Mouse (Mus musculus) gastrocnemius, postnatal 25 days (tissue): ENCODE results near the gene Ccdc12. TPM values are rescaled to one million over a fixed set of nuclear protein-coding genes. Genes with fewer than 3 reads are reported as not detected.
A peak's percentile ranks its signal among the peaks of the same experiment; 100 is the strongest.
"Not testable (repeated sequence)": the region's sequence is repeated elsewhere in the genome, so short reads cannot be mapped to it uniquely, and the experiment has no call there.

Experiments used
- DNase-seq: peaks from one replicate; pipeline ENCODE4 v3.0.0; 2022
- total RNA-seq, 2 experiments: library from RNA; stranded (reverse); gene quantifications; 1 replicate in 1 of 2; 2 replicates in 1 of 2; pipeline ENCODE4 v1.2.3; 2021

Ccdc12 gene
- total RNA-seq, 2 experiments from 2014 or later: 46.9 to 47.1 TPM

DNA sequence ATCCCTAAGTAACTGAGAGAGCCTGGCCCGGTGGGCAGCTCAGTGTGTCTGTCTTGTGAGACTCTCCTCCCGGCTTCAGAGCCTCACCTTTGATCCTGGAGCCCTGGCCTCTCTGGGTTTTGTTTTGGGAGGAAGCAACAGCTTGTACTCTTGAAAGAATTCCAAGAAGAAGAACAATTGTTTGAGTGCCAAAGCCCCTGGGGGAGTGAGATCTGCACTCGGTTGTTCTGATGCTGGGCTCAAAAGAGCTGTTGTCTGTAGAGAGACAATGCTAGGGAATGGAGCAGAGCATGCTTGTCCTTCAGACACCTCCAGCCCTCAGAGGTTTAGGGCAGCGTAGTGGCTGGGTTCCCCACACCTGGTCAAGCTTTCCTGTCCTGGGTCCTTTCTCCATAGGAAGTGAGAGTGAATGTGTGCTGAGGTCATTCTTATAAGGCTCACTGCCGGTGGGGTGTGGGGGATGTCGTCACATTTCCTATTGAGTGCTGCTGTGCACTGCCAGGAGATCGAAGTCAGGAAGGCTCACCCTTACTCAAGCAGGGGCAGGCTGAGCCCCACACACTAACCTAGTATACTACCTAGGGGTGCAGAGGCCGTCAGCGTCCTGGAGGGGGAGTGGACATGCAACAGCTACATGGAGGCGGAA is 16.9 kb downstream of the Ccdc12 start:
- no peak for DNase-seq

DNA sequence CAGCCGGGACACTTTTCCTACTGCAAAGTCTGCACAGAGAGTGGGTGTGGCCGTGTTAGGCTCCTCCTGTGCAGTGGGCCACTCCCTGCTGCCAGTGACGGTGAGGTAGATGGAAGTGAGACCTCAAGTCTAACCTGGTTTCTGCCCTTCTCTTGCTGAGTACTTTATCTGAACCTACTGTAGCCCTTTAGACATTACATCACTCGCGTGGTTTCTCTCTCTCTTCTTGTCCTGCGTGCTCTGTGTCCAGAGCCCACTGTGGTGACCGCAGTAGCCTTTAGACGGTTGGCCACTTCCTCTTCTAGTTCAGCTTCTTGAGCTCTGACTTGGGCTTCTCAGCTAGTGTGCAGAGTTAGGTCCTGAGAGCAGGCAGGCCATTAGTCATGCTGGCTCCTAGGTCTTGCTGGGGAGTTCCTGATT is 20.2 kb downstream of the Ccdc12 start:
- DNase-seq: no peak

DNA sequence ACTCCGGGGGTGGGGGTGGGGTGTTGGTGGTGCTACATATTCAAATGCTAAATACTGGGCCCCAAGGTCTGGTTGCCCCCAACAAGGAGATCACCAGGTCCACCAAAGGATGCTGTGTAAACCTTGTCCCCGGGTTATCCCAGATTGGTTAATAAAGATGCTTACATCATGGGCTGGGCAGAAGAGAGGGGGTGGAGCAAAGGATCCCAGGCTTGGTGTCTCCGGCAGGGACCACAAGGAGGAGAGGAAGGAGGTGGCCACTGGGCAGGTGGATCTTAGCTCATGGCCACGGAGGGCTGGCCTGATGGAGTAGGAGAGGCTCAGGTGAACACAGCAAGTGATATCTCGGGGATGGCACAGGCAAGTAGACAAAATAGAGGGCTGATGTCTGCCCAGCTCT is 22.6 kb downstream of the Ccdc12 start:
- no peak for DNase-seq

DNA sequence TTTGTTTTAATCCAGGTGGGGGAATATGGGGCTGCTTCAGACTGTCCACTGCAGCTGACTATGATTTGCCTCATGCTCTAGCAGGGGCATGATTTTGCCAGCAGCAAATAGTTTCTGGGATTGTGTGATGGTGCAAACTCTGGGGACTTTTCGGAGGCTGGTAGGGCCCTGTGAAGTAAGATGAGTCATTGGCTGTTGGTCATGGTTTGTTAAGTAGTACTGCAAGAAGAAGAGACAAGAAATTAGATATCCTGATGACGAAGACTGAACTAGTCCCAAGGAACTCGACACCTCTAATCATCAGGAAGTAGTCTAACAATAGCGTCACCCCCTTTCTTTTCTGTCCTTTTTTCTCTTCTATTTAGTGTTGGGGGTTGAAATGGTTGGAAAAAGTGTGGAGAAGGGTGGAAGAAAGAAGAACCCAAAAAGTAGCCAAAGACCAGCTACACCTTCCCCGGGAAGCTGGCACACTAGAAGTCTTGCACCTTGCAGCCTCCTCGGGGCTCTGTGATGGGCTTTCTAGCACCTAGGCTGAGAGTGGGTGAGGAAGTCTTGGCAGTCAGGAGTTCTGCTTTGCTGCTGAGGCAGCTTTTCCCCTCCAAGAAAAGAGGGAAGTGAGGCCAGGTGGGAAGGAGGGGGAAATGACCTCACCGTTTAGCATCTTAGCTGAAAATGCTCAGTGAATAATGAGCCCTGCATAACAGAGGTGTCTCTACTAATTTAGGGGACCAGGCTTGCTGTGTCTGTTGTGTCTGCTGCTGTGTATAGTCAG is 24.6 kb downstream of the Ccdc12 start:
- DNase-seq: no peak

DNA sequence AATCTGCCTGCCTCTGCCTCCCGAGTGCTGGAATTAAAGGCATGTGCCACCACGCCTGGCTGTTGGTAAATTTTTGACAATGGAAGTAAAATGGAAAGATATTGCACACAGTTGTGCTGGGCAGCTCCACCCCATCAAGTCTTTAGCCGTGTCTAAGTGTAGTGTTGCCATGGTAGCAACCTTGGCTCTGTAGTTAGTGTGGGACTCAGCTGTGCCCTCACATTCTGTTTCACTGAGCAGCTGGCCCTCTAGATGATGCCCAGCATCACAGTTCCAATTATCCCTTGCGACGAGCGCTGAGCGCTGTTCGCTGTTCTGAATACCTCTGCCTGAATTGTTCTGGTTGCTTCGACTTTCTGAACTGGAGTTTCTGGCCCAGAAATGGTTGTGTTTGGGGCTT is 25.5 kb downstream of the Ccdc12 start:
- no peak for DNase-seq

DNA sequence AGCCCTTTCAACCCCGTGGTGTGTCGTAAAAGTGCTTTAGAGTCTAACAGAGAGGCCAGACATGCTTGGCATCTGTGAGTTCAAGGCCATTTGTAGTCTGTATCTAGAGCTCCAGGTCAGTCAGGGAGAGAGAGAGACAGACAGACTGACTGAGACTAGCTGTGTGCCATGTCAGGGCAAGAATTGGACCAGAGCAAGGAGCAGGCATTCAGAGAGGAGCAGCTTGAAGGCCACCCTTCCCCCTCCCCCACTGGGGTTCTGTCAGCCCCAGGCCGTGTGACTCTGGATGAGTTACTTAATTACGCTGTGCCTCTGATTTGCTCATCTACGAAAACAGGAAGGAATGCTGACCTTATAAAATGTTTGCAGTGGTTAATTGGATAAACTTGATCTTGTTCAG is 26.0 kb downstream of the Ccdc12 start:
- DNase-seq: no peak

DNA sequence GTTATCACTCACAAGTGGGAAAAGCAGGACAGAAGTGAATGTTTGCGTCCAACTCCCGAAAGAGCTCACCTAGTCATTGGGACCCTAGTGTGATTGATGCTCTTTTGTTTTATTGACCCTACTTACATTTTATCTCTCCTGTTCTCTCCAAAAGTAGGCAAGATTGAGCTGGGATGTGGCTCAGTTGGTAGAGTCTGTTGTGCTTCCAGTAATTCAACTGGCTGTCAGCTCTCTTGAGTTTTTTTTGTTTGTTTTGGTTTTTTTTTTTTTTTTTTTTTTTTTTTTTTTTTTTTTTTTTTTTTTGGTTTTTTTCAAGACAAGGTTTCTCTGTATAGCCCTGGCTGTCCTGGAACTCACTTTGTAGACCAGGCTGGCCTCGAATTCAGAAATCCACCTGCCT is 26.4 kb downstream of the Ccdc12 start:
- not testable (repeated sequence) for DNase-seq

DNA sequence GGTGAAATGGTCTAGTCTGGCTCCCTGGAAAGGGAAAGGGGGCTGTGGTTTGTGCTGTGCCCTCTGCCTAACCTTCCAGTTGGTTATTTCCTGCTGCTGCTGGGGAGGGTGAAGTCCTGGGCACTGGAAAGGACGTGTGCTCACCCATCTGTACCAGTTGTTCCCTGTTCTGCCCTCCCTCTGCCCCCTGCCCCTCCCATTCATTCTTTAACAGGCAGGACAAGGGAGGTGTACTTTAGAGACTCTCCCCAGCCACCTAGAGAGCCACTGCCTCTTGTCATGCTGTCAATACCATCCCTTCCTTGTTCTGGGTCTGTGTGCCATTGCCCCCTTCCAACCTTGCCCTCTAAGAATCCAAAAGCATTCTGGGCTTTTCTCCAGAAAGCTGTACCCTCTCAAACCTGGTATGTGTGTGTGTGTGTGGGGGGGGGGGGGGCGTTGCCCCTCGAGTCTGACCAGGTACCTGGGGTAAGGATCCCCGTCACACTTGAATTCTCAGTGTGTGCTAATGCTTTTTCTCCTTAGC is 27.3 kb downstream of the Ccdc12 start:
- DNase-seq: no peak

DNA sequence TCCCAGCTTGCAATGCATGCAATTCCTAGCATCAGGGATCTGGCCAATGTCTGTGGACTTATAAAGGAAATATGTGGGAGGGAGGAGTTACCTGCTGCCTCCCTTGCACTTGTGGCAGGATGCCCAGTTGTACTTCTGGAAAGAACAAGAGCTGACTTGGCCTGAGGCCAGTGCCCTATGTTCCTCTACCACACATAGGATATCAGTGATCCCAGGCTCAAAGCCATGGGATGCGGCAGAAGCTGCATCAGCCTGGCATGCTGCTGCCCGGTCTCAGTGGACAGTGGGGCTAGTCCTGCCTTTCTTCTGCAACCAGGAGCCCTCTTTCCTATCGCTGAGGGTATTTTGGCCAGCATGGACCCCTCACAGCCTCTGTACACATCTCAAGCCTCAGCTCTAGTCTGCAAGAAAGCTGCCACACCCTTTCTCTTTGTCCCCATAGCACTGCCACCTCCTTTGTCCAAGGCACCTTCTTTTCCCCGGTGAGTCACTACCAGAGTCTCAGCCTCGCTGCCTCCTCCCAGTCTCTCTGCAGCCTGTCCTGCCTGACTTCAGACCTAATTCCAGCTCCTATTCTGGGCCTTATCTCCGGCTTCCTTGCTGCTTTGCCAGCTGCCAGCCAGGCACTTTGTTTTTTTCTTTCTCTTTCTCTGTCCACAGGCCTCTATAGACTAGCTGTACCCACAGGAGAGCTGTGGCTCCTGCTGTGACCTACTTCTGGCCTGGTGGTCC is 28.0 kb downstream of the Ccdc12 start:
- DNase-seq: no peak

DNA sequence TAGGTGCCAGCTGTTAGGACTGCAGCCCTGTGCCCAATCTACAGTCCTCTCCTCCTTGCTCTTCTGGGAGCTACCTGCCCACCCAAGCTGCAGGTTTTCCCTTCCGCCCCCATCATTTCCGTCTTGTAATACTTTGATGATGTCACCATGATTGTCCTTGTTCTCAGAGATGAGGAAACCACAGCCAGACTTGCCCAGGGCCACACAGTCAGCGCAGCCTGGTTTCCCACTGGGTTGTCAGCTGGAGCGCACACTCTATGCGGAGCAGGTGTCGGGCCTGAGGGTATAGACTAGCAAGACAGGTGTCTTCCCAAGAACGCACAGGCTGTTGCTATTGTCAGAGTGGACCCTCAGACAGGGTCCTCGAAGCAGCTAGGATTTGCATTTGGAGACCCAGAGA is 28.9 kb downstream of the Ccdc12 start:
- no peak for DNase-seq

DNA sequence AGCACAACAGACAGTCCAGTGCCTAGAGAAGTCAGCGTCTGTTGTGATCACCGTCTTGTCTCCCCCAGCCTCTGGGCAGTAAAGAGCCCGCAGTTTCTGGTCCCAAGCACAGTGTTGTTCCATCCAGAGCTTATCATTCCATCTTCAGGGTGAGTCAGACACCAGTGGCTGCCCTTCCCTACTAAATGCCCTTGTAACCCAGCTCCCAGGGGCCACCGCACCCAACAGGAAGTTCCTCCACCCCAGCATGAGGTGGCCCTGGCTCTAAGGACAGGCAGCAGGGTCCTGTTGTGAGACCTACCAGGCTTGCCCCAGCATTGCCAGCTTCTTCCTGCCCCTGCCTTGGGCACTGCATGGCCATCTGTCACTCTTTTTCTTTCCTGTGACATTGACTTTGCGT is 29.3 kb downstream of the Ccdc12 start:
- DNase-seq: no peak

DNA sequence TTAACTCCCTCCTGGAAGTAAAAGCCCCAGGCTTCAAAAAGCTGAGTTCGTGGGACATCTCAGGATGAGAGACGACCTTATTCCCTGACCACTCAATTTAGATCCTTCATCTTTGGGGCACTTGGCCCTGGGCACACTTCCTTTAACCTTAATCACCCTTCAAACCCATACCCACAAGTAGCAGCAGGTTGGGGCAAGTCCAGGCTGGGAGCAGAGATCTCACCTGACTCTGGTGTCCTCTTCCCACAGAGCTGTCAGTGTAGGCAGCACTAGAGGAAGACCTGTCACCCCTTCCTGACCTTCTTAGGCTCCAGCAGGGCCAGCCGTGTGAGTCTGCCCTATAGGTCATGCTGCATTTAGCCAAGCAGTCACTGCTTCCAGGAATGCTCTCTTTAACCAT is 30.2 kb downstream of the Ccdc12 start:
- DNase-seq: no peak

DNA sequence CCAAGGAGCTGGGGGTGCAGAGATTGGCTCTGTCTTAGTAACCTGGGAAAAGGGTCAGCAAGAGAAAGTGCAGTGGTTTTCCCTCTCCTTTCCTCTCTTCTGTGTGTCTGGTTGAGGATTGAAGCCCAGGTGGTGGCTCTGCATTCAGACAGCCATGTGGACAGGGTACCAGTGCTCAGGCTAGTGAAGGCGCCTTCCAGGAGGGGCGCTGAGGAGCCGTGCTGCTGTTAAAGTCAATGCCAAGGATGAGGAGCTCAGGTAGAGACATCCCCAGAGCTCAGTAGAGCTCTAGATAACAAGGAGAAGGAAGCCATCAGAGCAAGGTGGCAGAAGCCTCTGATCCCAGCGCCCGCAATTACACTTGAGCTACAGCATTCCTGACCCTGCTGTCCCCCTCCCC is 30.8 kb downstream of the Ccdc12 start:
- no peak for DNase-seq

DNA sequence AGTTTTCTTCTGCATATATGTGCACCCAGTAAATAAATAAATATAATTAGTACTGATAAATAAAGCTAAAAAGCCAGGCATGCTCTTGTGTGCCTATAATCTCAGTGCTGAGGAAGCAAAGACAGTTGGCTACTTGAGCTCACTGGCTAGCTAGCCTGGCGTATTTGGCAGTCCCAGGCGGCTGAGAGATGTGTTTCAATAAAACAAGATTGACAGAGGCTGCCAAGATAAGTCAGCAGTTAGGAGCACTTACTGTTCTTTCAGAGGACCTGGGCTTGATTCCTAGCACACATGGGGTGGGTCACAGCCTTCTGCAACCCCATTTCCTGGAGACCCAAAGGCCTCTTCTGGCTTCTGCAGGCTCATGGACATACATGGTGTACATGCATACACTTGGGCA is 31.5 kb downstream of the Ccdc12 start:
- peak; percentile 73 for DNase-seq

DNA sequence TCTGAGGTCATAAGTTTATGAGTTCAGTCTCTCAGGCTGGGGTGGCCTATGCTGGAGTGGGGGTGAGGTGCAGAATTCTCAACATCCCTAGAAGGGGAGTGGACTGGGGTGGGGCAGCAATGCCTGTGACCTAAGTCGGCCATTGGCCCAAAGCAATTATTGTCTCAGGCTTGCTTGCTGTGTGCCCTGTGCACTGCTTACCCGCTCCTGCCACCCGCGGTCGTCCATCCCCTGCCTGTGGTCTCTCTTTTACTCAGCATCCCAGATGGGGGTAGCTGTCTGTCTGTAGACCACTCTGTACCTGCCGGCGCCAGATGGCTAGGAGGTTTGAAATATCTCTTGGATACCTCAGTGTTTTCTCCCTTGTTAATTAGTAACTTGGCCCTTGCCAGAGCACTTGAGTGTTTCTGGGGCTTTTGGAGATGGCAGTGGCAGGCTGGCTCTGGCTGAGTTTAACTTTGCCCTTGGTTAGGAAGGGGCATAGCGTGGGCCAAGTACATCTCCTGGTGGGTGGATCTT is 33.0 kb downstream of the Ccdc12 start:
- no peak for DNase-seq

DNA sequence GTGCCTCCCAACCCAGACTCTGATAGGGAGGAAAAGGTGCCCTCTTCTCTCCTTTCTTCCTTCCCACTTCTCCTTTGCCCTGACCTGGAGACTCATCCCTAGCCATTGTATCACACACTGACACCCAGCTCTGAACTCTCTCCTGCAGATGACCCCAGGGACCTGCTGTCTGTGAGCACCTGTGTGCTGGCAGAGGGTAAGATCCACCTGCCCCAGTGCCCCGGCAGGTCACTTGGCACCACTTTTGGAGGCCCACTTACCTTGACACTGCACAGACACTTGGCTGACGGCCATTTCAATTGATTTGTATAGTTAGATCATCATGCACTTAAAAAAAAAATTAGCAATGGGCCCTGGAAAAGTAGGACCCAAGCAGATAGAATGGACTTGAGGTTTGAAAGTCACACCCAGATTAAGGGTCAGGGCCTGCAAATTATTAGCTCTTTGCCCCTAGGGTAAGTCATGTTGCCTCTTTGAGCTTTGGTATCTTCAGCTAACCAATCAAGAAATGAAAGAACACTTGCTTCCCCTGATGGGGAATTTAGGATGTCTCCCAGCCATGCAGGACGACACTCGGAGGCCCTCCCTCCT is 39.0 kb downstream of the Ccdc12 start:
- no peak for DNase-seq

DNA sequence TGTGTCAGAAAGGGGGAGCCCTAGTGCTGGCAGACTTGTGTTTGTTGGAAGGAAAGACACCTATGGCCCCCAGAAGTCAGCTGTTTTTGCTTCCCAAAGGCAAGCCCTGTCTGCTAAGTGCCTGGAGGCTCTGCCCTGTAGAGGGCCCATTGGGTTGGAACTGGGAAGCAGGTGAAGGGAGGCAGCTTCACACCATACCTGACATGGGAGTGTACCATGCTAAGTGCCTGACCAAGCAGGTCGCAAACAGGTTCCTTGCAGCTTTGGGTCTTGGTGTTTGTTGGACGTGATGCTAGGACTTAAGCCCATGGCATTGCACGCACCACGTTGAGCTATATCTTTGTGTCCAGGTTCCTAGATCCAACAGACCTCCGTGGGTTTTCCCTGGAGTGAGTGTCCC is 40.1 kb downstream of the Ccdc12 start:
- DNase-seq: no peak

DNA sequence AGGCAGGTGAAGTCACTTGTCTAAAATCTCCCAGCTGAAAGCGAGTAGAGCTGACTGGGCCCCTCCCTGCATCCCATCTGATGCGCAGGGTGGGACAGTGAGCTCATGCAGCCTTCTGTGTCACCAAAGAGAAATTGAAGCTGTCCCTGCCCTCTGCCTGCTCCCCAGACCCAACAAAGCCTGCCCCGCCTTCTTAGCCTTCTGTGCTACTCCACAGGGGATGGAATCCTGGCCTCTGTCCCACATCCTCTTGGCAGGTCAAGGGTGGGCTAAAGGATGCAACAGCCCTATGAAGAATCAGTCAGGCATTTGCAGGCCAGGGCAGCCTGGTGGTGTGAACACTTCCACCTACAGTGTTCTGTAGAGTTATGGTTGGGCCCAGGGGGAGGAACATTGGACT is 41.2 kb downstream of the Ccdc12 start:
- no peak for DNase-seq

DNA sequence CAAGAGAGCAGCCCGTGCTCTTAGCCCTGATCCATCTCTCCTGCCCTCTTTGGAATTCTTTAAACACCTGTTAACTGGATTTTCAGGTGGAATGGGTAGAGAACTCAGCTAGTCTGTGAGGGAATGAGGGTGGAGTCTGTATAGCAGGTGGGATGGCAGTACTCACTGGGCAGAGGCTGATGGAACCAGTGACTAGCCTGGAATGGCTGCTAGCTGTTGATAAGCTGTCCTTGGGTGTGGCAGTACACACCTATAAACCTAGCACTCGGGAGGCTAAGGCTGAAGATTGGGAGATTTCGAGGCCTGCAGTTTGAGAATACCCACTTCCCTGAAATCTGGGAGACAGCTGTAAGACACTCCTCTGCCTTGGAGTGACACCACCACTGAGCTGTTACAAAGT is 43.3 kb downstream of the Ccdc12 start:
- DNase-seq: no peak

DNA sequence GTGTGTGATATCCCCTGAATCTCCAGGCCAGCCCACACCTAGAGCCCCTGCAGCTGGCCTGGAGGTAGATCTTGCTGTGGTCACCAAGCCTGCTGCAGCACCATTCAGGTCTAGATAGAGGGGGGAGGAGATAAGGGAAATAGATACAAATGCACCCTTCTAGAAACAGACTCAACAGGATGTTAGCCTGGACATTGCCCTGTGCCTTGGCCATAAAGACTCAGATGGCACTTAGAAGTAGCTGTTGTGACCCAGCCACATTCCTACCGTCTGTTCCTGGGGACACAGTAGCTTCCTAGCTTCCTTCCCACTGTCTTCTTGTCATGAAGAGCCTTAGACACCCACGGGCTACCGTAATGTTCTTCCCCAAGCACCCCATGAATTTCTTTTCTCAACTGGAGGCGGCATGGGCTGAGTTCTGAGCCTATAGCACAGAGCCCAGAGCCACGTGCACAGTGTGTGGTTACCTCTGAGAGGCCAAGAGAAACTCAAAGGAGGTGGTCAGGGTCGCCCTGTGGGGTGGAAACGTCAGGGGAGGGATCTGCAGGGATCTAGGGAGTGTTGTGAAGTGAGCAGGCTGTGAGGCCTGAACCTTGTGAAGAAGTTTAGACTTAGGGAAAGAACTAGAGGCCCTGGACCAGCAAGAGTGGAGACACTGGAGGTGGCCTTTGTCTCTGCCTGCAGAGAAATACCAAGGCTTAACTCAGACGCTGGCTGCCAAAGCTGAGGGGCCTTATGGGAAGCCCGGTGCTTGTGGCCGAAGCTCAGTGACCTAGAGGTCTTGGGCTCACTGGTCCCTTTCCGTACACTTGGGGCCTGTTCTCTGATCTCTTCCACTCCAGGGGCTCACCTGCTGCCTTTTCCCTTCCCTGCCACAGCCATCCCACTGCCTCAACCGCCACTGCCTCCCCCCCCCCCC is 45.1 kb downstream of the Ccdc12 start:
- DNase-seq: no peak

DNA sequence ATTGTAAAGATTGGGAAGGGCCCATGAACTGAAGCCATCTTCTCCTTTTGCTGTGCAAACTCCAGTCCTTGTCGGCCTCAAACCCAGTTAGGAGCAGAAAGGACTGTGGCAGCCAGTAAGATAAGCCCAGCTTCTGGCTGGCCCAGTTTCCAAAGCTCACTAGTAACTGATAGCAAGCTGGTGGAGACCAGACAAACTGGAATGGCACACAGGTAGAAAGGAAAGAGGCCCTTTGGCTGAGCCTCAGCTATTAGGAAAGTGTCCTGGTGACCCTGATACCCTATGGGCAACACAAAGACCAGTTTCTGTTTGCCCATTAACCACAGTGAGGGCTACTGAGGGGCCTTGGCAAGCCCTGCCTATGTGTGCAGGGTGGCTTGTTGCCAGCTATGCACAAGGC is 46.5 kb downstream of the Ccdc12 start:
- no peak for DNase-seq
